Comparison of ENCODE assay signal across 12 mouse cellular contexts in genomic region chr5:123679546-123680263, GRCm38 (mm10). TPM values are rescaled to one million over a fixed set of nuclear protein-coding genes. Genes with fewer than 3 reads are reported as not detected.
A peak's percentile ranks its signal among the peaks of the same experiment; 100 is the strongest.
DNase-seq lines count a peak whose midpoint lies in the region; ATAC-seq and TF ChIP-seq lines count a peak whose summit lies in the region.
"Had no signal": no experiment of that assay in that cellular context is flagged by ENCODE, and none has a peak within 500 bp of the region (broad histone marks: within the 10 kb centered on the region; RNA-seq: fewer than 3 reads in every experiment).

No protein-coding gene starts in this region.

- no peak overlapping the region for H3K4me3 ChIP-seq in hindbrain, embryonic 13.5 days
- H3K4me3 ChIP-seq in hindbrain, embryonic 10.5 days = no peak overlapping the region
- no peak overlapping the region for H3K4me3 ChIP-seq in lung, postnatal 0 days (ENCODE audit: low read depth, low read length)
- H3K4me3 ChIP-seq in cerebellum, adult 2 months (replicated peaks; ENCODE audit: insufficient read depth, low read depth, low read length) = peak overlapping the region; percentile 36
- no peak overlapping the region for H3K4me3 ChIP-seq in stomach, embryonic 15.5 days (replicated peaks)
- H3K4me3 ChIP-seq: liver, embryonic 13.5 days had no signal

- peak; percentile 22; the same call in 1 of the 2 replicates for TF ChIP-seq EP300 in lung, postnatal 0 days (IDR thresholded peaks at IDR 0.05)

- no peak for TF ChIP-seq POLR2A in cerebellum, adult 2 months (IDR thresholded peaks at IDR 0.05; ENCODE audit: borderline replicate concordance, insufficient read depth, low read length)

- H3K36me3 ChIP-seq in hindbrain, embryonic 13.5 days = 0 out of 2 replicates have a peak, but pooled peaks cover 3% of the 10 kb centered on the region
- peaks cover 5% of the 10 kb centered on the region for H3K36me3 ChIP-seq in hindbrain, embryonic 10.5 days
- H3K36me3 ChIP-seq in lung, postnatal 0 days (ENCODE audit: insufficient read depth, low read length) = no peaks in the 10 kb centered on the region
- H3K36me3 ChIP-seq in stomach, embryonic 15.5 days = no peaks in the 10 kb centered on the region
- H3K36me3 ChIP-seq: liver, embryonic 13.5 days had no signal

- H3K27me3 ChIP-seq in hindbrain, embryonic 13.5 days = no peaks in the 10 kb centered on the region
- H3K27me3 ChIP-seq in hindbrain, embryonic 10.5 days (ENCODE audit: insufficient read depth, poor library complexity, severe bottlenecking) = no peaks in the 10 kb centered on the region
- H3K27me3 ChIP-seq in lung, postnatal 0 days (replicated peaks; ENCODE audit: insufficient read depth, low read length) = no peaks in the 10 kb centered on the region
- no peaks in the 10 kb centered on the region for H3K27me3 ChIP-seq in cerebellum, adult 2 months (ENCODE audit: control insufficient read depth, insufficient read depth, low read length)
- no peaks in the 10 kb centered on the region for H3K27me3 ChIP-seq in stomach, embryonic 15.5 days (replicated peaks)

- no peak for ATAC-seq in hindbrain, embryonic 13.5 days (ENCODE audit: low FRiP score)
- no peak for ATAC-seq in lung, postnatal 0 days
- no peak for ATAC-seq in stomach, embryonic 15.5 days (ENCODE audit: insufficient read depth, low FRiP score, low read depth)

- H3K27ac ChIP-seq in hindbrain, embryonic 13.5 days = peak overlapping the region; percentile 23; the same call in 1 of the 2 replicates
- H3K27ac ChIP-seq in hindbrain, embryonic 10.5 days = no peak overlapping the region
- peak overlapping the region; percentile 47; the same call in 1 of the 2 replicates for H3K27ac ChIP-seq in lung, postnatal 0 days (ENCODE audit: low read length)
- peak overlapping the region; percentile 70; the same call in 1 of the 2 replicates for H3K27ac ChIP-seq in cerebellum, adult 2 months (ENCODE audit: insufficient read depth, low read length)
- peak overlapping the region; percentile 61 for H3K27ac ChIP-seq in stomach, embryonic 15.5 days
- H3K27ac ChIP-seq: liver, embryonic 13.5 days had no signal

- no peak for DNase-seq in hindbrain, embryonic 10.5 days (ENCODE audit: low spot score)
- peak; percentile 77 for DNase-seq in lung, postnatal 0 days (ENCODE audit: low spot score)
- DNase-seq in lung, postnatal 25 days (ENCODE audit: low spot score) = no peak
- peak; percentile 55 to 87 for DNase-seq in cerebellum, adult 2 months
- no peak for DNase-seq in ovary, postnatal 14 days (ENCODE audit: low spot score)
- DNase-seq: heart, adult 11 months; liver, embryonic 13.5 days; midbrain, embryonic 14.5 days; retina, postnatal 1 day had no signal

- peaks cover 38% of the 10 kb centered on the region for H3K4me1 ChIP-seq in hindbrain, embryonic 13.5 days (replicated peaks)
- H3K4me1 ChIP-seq in hindbrain, embryonic 10.5 days (replicated peaks) = peaks cover 31% of the 10 kb centered on the region
- peaks cover 22% of the 10 kb centered on the region; the same call in 1 of the 2 replicates for H3K4me1 ChIP-seq in lung, postnatal 0 days (ENCODE audit: insufficient read depth, low read depth, low read length)
- H3K4me1 ChIP-seq in cerebellum, adult 2 months (ENCODE audit: control insufficient read depth, insufficient read depth, low read length) = peaks cover 37% of the 10 kb centered on the region
- peaks cover 17% of the 10 kb centered on the region for H3K4me1 ChIP-seq in stomach, embryonic 15.5 days

- H3K9me3 ChIP-seq in hindbrain, embryonic 13.5 days = no peaks in the 10 kb centered on the region
- H3K9me3 ChIP-seq in hindbrain, embryonic 10.5 days = no peaks in the 10 kb centered on the region
- H3K9me3 ChIP-seq in lung, postnatal 0 days (ENCODE audit: low read length) = no peaks in the 10 kb centered on the region
- H3K9me3 ChIP-seq in stomach, embryonic 15.5 days = no peaks in the 10 kb centered on the region
- H3K9me3 ChIP-seq: G1E; liver, embryonic 13.5 days had no signal

- TF ChIP-seq CTCF in lung, postnatal 0 days (IDR thresholded peaks at IDR 0.05) = no peak; the same call in 1 of the 2 replicates
- TF ChIP-seq CTCF in cerebellum, adult 2 months (IDR thresholded peaks at IDR 0.05; ENCODE audit: borderline replicate concordance, insufficient read depth, low read depth, low read length) = no peak

- 50% methylated on average over 5 of the region's 5 CpGs for WGBS in hindbrain, embryonic 13.5 days
- 69% methylated on average over 5 of the region's 5 CpGs for WGBS in hindbrain, embryonic 10.5 days
- WGBS in lung, postnatal 0 days = 30% methylated on average over 5 of the region's 5 CpGs
- WGBS in cerebellum, adult 2 months = 13% methylated on average over 5 of the region's 5 CpGs
- WGBS in stomach, embryonic 15.5 days = 28% methylated on average over 5 of the region's 5 CpGs

- H3K9ac ChIP-seq in hindbrain, embryonic 13.5 days = no peak overlapping the region
- H3K9ac ChIP-seq in lung, postnatal 0 days (replicated peaks; ENCODE audit: low read depth) = no peak overlapping the region
- H3K9ac ChIP-seq in stomach, embryonic 15.5 days = no peak overlapping the region
- H3K9ac ChIP-seq: liver, embryonic 13.5 days had no signal

- no peak overlapping the region for H3K4me2 ChIP-seq in hindbrain, embryonic 13.5 days
- no peak overlapping the region for H3K4me2 ChIP-seq in lung, postnatal 0 days (replicated peaks; ENCODE audit: low read depth, low read length)
- 0 out of 2 replicates have a peak overlapping the region, but pooled peaks have one; percentile 13 for H3K4me2 ChIP-seq in stomach, embryonic 15.5 days
- H3K4me2 ChIP-seq: liver, embryonic 13.5 days had no signal

RNA-seq across cellular contexts. Expression of gene Clip1, which starts 4.7 kb away (rescaled TPM):
- polyA plus RNA-seq in hindbrain, embryonic 13.5 days (2015; fragmentation: Nextera tagmentation; extraction: Ambion mirVana) = 80.2 and 84.8 TPM in 2 replicates
- 44.4 and 52.0 TPM in 2 replicates for polyA plus RNA-seq in hindbrain, embryonic 10.5 days (2016; fragmentation: Nextera tagmentation; extraction: Ambion mirVana)
- 38.0 and 43.7 TPM in 2 replicates for polyA plus RNA-seq in lung, postnatal 0 days (2015; fragmentation: Nextera tagmentation; extraction: Ambion mirVana)
- polyA plus RNA-seq in cerebellum, adult 2 months (2012; rRNA removed) = 117 and 128 TPM in 2 replicates
- 41.3 and 41.4 TPM in 2 replicates for polyA plus RNA-seq in stomach, embryonic 15.5 days (2015; fragmentation: Nextera tagmentation; extraction: Ambion mirVana)

RNA-seq across cellular contexts. Expression of gene Zcchc8, which starts 41.2 kb away (rescaled TPM):
- 68.7 and 70.7 TPM in 2 replicates for polyA plus RNA-seq in hindbrain, embryonic 13.5 days (2015; fragmentation: Nextera tagmentation; extraction: Ambion mirVana)
- 77.4 and 92.5 TPM in 2 replicates for polyA plus RNA-seq in hindbrain, embryonic 10.5 days (2016; fragmentation: Nextera tagmentation; extraction: Ambion mirVana)
- polyA plus RNA-seq in lung, postnatal 0 days (2015; fragmentation: Nextera tagmentation; extraction: Ambion mirVana) = 31.6 and 37.7 TPM in 2 replicates
- 60.4 and 63.5 TPM in 2 replicates for polyA plus RNA-seq in cerebellum, adult 2 months (2012; rRNA removed)
- polyA plus RNA-seq in stomach, embryonic 15.5 days (2015; fragmentation: Nextera tagmentation; extraction: Ambion mirVana) = 65.8 and 73.7 TPM in 2 replicates

Comparison
In these comparisons a context has a peak if more than half of its experiments do, and no peak if none do; other contexts are left out.
1. DNase-seq: peak in lung, postnatal 0 days (single experiment) and cerebellum, adult 2 months (2 of 2); none in hindbrain, embryonic 10.5 days (single experiment), lung, postnatal 25 days (single experiment) and ovary, postnatal 14 days (single experiment).